Mouse (Mus musculus): ENCODE data around the gene Ipcef1. TPM values are rescaled to one million over a fixed set of nuclear protein-coding genes. Genes with fewer than 3 reads are reported as not detected.
"Not testable (repeated sequence)": the region's sequence is repeated elsewhere in the genome, so short reads cannot be mapped to it uniquely, and the experiment has no call there.

Ipcef1 gene
- total RNA-seq, 1 experiment from 2014 or later, result 0.39 TPM

DNA sequence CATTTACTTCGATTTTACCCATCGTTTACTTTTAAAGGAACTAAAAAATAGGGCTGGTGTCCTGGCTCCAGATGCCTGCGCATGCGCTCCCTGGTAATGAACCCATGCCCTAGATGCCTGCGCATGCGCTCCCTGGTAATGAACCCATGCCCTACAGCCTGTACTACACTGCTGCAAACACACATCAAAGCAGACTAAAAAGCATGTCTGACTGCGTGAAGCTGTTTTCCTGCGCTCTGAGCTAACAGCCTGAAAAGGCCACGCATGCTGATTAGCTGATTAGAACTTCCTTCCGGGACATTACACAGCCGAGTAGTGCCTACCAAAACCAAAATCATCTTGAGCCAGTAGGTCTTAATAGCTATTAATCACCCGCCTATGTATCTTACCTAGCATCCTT lies 16.7 kb downstream of the Ipcef1 start:
- no peak for DNase-seq

DNA sequence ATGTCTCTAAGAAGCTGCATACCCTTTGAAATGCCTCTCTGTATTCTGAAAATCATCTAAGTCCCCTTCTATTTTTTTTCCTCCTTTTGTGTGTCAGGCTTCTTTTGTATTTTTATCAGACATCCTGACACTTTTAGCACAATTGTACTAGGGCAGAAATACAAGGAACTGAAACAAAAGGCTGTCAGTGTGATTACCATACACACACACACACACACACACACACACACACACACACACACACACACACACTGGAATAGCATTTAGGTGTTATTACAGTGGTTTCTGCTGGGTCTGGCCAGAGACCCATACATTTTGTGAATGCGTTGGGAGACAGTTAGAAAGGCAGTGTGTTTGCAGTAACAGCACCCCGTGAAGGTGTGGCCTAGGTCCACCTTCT lies 18.8 kb downstream of the Ipcef1 start:
- DNase-seq, result no peak

DNA sequence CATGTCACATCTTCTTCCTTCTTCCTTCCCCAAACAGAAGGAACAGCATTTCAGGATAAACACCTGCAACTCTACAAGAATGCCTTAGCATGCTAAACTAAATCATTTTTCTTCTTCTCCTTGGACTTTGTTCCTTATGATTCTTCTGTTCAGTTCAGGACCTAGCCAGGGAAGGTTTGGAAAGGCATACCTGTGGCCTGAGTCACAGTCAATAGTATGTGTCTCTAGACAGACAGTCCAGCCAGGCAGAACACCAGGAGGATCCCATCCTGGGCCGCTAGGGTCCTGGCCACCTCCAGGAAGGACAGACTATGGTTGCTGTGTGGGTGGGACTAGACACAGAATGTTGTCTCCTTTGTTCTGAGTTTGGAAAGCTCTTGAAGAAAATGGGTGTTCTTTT lies 27.2 kb downstream of the Ipcef1 start:
- DNase-seq, result no peak

DNA sequence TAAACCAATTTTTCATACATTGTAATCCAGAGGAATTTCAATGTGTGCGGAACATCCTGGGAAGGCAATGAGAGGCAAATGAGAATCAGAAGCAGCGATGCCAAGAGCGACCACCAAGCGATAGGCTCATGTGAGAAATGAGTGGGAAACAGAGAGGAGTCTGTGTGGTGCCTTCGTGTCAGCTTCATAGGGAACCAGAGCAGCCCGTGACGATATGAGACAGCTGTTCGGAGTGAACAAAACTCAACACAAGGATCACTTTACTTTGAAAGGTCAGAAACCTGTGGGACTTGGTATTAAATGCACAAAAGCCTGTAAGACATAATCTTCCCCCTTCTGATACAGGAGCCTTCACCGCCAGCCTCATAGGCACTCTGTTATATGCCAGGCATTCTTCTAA lies 31.7 kb downstream of the Ipcef1 start:
- no peak for DNase-seq

DNA sequence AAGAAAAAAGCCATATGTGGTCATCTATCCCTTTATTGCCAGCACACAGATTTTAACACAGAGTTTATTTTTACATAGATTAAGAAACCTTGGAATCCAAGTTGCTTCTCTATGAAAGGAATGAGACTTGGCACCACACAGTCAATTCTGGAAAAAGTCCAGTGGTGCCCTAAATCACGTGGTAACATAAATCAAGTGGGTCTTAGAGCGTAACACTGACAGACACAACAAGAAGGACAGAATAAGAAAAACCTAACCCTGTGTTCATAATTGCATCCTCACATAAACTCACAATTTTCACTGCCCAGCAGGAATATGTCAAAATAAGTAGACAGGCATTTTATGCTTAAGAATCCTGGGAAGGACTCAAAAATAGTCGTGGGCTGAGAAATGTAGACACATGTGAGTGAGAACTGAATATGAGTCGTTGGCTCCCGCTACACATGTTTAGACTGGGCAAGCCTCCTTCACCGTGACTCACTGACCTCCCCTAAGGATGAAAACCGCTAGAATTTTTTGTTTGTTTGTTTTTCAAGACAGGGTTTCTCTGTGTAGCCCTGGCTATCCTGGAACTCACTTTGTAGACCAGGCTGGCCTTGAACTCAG lies 32.4 kb downstream of the Ipcef1 start:
- DNase-seq, result no peak

DNA sequence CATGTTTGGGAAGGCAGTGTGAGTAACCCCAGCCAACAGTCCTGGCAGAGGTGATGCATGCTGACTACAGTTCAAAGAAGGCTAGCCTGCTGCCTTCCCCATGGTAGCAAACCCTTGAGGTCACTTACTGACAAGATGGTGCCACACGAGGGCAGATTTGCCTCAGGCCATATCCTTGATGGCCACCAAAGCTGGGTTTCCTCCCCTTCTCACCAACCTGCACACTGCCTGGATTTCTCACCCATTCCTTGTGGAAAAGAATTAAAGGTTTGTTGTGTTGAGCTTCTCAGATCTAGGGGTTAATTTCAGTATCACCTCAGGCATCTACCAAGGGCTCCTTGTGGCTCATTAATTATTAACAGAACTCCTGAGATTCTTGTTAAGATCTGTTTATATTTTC lies 37.1 kb downstream of the Ipcef1 start:
- no peak for DNase-seq

DNA sequence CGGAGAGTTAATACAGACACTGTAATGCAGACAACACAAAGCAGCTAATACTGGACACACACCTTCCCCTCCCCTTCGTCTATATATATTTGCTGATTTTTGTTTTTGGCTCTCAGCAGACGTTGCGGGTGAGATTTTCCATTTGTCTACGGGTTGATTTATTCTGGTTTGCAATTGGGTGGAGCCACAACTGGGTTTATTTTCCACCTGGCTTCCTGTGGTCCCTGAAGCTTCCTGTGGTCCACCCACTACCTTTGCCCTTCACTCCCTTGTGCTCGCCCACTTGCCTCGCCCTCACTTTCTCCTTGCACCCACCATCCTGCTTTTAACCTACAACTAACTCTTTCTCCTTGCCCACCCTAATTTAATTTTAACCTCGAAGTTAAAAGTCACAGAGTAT lies 41.7 kb downstream of the Ipcef1 start:
- no peak for DNase-seq

DNA sequence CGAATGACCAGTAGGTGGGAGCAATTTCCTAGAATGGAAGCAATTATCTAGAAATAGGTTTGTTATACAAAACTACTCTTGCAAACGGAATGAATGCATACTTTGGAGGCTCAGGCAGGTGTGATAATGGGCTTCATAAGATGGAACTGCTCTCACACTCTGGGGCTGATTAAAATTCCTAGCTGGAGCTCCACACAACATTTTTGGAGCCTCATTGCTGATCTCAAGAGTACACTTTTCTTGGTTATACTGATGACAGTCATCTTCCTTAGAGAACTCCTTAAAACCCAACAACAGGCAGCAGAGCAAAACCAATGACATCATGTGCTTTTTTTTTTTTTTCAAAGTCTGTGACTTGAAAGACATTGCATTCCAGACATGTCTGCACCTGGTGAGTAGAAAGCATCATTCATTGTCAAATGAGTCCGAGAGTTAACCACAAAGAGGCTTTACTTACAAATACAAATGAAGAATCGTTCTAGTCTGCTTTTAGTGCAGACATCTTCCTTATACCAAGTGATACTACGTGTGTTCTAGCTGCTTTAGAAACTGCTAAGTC lies 47.2 kb downstream of the Ipcef1 start:
- DNase-seq, result no peak

DNA sequence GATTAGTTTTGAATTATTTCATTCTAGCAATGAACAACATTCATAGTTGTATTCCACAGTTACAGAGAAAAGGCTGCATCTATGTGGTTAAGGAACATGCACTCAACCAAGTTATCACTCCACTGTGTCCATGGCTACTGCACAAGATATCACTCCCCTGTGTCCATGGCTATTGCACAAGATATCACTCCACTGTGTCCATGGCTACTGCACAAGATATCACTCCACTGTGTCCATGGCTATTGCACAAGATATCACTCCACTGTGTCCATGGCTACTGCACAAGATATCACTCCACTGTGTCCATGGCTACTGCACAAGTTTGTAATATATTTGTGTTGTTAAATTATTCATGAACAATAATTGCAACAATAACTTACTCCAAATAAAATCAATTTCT lies 48.4 kb downstream of the Ipcef1 start:
- not testable (repeated sequence) for DNase-seq

DNA sequence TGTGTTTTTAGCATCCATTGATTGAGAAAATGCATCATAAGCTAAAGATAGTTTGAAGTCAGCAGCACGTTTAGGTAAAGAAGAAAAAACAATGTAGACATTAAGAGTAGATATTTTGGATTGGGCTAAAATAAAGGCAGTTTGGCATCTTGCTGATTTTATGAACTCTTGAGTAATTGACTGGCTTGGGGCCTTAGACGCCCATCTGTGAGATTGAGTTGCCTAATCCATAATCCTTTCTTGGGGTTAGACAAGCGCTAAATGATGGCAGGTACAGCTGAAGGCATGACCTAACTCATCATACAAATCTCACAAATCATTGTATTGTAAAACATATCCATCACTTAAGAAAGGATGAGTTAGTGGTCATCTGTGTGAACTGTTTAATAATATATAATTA lies 52.9 kb downstream of the Ipcef1 start:
- DNase-seq, result no peak

DNA sequence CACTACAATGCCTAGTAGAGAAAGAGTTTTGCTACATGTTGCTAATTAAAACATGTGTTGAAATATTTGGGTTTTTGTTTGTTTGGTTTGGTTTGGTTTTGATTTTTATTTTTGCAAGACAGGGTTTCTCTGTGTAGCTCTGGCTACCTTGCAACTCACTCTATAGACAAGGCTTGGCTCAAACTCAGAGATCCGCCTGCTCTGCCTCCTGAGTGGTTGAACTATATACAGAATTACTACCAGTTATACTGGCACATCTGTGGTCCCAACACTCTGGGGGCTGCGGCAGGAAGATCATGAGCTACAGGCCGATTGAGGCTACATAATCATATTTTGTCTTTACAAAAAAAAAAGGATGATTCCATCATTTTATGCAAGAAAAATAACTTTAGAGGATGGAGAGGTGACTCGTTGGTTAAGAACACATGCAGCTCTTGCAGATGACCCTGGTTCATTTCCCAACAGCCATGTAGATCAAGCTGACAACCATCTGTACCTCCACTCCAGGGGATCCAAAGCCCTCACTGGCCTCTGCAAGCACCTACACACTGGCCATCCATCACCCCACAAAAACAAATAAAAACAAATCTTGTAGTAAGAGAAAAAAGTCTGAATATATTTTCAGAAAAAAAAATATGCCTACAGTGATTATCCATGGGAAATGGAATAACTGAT lies 53.6 kb downstream of the Ipcef1 start:
- no peak for DNase-seq

DNA sequence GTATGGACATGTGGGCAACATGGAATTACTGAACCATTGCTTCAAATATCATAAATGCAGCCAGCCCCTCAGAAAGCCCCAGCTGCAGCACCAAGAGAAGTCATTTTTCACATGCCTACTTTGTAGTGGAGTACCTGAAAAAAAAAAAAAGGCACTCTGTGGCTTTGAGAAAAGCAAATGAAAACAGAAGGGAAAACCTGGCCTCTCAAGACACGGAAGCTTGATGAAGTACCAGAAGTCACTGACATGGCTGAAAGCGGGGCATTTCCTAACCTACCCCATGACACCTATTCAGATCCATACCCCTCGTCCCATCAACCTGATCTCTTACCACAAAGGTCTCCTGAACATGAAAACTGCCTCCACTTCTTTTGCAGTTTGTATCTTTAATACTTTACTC lies 55.4 kb downstream of the Ipcef1 start:
- no peak for DNase-seq

DNA sequence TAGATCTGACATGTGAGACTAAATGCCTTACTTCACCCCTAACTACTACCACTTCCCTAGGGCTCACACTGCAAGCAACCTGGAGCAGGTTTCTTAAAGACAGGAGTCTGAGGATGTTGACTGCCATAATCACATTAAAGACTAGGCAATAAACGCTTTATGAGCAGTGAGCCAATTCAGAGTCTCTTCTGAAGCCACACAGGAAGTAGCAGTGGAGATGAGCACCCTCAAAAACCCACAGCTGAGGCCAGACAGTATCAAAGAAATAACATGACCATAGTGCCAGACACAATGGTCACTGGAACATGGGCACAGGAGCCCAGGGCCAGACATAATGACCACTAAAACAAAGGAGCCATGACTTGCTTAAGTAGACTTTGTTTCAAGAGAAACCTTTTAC lies 63.7 kb downstream of the Ipcef1 start:
- DNase-seq, result no peak

DNA sequence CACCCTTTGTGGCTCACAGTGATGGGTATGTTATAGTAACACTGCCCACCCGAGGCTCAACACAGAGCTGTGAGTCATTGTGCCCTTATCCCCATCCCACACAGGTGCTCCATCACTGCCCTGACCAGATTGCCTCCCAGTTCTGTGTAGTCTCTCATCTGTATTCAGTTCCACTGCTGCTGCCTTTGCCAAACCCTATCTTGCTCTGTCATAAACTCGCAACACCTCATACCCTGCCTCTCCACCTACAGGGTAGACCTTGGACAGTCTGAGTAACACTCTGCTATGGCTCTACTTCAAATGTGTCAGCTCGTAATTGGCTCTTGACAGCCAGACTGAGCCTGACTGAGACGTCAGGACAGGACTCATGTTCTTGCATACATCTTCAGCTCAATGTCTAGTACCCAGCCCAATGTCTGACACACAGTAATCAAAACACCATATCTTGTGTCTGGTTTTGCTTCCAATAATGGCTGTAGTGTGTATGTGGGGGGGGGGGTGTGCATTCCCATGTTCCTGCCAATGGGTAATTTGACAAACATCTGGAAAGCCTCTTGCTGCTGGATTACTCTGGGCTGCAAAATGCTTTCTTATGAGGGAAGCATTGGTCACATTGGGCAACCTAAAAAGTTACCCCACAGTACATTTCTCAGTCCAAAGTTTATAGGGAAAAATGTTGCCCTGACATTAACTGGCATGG lies 64.7 kb downstream of the Ipcef1 start:
- DNase-seq, result no peak

DNA sequence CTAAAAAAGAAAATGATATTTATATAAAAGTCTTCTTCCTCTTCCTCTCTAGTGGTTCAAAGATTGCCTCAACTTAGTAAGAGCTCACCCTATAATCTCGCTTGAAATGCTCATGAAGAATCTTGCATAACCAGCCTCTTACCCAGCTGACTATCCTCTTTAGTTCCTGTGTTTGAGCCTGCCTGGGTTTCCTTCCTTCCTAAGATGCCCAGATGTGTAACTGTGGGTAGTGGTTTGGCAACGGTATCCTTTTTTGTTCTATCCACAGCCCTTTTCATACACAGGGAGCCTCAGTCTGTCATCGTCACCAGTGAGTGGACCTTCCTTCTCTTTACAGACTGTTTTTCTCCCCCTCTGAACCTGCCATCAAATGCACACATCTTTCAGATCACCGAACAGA lies 66.0 kb downstream of the Ipcef1 start:
- no peak for DNase-seq

DNA sequence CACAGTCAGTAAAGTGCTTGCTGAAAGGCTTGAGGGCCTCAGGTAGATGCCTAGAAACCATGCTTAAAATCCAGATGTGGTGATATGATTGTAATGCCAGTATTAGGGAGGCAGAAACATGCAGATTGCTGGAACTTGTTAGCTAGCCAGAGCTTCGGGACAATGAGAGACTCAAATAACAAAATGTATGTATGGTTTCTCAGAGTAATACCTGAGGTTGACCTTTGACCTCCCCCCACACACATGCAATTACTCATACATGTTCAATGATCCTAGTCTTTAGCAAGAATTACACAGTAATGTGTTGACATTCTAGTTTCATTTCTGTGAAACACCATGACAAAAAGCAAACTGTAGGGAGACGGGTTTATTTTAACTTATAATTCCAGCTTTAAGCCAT lies 68.8 kb downstream of the Ipcef1 start:
- DNase-seq, result no peak

DNA sequence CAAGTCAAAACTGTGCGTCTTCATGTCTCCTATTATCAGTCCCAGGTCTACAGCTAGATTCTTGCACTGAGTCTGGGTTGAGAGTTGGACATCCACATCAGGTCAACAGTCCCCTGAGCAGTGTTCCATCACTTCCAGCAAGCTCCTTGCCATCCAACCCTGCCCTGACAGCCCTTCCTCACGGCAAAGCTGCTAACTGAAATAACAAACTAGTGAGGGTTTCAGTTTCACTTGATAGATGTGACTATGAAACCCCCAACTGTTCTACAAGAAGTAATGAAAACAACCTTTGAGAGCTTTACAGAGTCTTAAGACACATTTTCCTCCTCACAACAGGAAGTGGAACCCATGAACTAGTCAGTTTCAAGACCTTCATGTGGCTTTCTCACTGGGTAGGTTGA lies 69.5 kb downstream of the Ipcef1 start:
- DNase-seq, result no peak

DNA sequence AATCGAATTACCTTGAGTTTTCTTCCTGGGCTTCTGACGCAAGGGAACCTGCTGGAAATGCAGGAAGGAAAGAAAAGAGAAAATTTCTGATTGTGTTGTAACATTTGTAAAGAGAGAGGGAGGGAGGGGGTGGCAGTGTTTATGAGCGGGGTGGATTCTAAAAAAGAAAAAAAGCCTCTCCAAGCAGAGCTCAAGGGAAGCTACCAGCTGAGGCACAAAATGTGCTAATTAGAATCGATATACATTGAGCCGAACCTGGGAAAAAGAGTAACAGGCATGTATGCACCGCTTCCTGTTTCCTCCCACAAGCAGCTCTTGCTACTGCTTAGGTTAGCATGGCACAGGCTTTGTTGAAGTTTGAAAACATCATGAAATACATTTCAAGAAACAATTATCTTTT lies 72.0 kb downstream of the Ipcef1 start:
- DNase-seq, result no peak

DNA sequence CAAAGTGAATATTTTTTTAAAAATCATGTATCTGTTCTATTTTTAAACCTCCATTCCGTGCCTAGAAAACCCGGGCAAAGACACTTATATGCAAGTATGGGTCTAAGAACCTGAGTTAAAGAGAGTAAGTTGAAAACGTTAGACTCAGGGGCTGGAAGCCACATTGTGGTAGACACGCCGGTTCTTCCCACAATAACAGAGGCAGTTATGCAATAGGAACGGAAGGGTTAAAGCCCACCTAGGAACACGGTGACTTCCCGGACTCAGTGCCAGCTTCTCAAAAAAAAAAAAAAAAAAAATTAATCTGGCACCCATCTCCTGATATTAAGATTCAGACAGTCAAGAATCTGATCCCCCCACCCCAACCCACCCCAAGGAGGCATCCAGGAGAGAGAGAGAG lies 72.5 kb downstream of the Ipcef1 start:
- DNase-seq, result no peak

DNA sequence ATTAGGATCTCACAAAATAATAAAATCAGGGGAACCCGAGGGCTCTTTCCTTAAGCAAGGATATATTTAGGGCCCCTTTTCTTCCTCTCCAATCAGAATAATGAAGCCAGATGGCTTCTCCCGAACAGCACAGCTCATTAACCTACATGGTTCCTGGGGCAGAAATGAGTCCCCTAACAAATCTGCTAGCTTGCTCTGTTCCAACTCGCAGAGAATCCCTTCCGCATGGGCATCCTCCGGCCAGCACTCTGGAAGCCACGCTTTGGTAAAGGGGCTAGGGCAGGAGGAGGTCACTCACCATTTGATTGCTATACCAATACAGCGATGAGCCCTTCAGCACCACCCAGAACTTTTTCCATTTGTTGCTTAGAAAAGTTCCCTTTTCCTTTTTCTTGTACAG lies 73.1 kb downstream of the Ipcef1 start:
- no peak for DNase-seq

DNA sequence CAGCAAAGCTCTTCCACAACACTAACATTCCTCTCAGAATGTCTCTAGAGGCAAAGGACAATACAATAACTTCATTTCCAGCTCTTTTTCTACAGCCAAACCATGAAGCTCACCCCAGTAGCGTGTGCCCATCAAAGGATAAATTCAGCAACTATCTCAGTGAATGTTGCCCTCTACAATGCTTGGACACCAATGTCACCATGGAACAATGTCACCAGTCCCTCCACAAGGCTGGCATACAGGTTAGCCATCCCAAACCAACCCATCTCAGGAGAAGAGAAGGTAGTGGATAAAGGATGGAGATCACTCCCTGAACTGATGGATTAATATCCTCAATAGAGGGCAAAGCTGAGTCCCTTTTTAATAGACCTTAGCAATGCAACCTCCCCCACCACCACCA lies 73.5 kb downstream of the Ipcef1 start:
- DNase-seq, result no peak

DNA sequence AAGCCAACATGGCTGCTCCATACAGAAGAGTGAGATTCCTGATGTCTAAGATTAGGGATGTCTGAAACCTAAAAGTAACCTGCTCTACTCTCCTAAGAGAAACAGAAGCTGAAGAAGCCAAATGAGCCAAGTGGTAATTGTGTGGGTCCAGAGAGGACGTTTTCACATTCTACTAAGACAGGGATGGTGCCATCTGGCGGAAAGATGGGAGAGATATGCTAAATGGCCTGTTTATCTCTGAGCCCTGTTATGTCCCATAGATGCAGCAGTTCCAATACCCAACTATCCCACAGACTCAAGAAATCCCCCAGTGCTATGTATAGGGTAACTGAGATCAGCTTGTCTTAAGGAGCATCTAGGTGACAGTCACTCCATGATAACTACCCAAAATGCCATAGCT lies 74.4 kb downstream of the Ipcef1 start:
- no peak for DNase-seq

DNA sequence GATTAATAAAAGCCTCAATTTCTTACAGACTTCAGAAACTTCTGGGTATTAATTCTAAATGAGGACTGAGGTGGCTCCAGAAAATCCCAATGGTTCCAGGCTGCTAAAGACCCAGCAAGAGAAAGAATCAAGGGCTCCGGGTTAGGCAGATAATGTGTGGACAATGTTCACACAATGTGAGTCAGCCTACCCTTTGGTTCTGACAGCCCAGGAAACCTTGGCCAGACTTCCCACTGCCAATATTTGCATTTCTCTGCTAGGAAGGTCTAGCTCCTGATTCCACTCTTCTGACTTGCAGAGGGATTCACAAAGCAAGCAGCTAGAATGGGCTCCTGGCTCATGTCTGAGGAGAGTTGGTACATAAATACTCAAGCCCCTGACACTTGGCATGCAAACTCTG lies 83.9 kb downstream of the Ipcef1 start:
- DNase-seq, result no peak

Measured in adrenal gland, postnatal 25 days (tissue).